Mouse (Mus musculus): ENCODE measurements around the gene Slc48a1.

Slc48a1 gene

DNA sequence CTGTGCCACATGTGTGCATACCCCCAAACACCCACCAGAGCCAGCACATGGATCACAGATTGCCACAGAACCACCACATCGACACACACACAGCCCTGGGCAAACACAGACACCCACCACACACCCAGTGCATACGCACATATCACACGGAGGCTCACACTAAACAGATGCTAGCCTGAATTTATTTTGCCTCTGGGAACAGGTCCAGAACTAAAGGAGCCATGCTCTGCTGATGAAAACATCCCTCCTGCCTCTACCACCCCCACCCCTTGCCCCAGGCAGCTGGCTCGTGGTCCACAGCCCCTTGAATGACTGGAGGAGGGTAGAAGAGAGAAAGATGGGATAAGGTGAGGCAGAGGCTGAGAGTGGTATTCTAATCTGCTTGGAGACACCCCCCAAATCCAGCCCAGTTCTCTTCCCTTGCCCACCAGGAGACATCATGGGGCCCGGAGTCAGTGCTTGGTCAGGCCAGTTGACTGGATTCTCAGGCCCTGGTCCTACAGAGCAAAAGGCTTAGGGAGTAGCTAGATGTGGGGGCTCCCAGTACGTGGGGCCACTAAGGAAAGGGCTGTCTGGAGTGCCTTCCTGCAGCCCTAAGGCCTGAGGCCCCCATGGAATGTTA lies 50.0 kb downstream of the Slc48a1 start:
- no peak for DNase-seq

DNA sequence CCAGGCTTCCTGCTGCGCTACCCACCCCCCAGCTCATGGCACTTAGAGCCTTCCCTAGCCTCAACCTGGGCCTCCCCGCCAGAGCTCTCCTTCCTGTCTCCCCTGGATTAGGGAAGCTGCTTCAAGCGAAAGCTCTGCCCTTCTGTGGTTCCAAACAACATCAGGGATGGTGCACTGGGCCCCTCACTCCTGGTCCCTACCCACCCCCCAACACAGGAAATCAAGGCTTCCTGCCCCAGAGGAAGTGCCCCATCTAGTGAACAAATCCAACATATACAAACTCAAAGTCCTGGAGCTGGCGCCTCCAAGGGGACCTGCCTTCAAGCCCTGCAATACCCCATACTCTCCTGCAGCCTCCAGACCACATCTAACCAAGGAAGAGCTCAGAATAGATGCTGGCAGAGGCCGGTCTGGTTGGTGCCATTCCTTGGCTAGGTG lies 50.6 kb downstream of the Slc48a1 start:
- DNase-seq = no peak

DNA sequence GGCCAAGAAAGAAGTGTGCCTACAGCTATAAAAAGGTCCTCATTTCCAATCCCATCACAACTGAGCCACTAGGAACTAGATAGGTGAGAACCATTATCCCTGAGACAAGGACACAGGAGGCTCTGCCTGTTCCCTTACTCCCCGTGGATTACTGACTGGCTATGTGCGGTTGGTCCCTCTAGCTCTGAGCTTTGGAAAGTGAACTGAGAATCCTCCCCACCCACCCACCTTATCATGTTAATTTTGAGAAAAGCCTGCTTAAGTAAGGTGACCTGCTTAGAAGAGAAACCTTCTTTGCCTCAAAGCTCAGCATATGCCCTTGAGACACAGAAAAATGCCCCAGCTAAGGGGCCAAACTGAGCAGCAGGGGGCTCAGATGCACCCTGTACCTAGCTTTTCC lies 51.1 kb downstream of the Slc48a1 start:
- DNase-seq = no peak

DNA sequence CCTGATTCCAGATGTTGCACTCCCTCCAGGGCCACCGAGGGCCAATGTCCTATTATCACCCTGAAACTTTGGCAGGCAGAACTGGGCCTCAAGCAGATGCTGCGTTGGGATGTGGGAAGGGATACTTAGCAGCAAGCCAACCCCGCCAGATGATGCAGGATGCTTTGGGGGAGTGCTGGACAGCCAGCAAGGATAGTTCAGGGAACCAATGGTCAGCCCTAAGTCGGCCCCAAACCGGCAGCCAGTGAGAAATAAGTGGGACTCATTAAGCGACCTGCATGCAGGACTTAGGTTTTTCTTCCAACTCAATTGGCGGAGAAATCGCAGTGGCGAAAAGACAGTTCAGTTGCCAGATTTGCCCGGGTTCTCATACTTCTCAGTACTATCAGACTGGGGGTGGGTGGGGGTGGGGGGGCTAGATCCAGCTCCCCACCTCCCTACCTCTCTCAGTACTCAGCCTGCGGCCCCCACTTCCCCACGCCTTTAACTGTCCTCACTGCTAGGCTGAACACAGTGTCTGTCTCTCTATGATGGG lies 52.0 kb downstream of the Slc48a1 start:
- no peak for DNase-seq

DNA sequence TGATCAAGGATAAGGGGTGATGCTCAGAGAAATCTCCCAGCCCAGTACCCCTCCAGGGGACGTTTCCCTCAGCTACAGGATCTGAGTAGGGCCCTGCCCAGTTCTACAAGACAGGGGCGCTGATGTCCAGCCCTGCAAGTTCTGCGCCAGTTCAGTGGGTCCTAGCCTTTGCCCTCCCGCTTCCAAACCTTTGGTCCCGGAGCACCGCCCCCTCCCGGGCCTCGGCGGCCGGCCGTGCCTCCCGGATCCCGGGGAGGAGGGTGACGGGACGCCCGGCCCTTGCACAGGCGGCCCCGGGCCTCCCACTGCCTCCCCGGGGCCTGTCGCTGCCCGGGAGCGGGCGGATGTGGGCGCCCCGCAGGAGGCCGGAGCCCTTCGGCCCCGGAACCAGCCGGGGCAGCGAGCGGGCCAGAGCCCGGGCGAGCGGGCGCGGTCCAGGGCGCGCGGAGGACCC lies 52.5 kb downstream of the Slc48a1 start:
- DNase-seq = peak; percentile 36

DNA sequence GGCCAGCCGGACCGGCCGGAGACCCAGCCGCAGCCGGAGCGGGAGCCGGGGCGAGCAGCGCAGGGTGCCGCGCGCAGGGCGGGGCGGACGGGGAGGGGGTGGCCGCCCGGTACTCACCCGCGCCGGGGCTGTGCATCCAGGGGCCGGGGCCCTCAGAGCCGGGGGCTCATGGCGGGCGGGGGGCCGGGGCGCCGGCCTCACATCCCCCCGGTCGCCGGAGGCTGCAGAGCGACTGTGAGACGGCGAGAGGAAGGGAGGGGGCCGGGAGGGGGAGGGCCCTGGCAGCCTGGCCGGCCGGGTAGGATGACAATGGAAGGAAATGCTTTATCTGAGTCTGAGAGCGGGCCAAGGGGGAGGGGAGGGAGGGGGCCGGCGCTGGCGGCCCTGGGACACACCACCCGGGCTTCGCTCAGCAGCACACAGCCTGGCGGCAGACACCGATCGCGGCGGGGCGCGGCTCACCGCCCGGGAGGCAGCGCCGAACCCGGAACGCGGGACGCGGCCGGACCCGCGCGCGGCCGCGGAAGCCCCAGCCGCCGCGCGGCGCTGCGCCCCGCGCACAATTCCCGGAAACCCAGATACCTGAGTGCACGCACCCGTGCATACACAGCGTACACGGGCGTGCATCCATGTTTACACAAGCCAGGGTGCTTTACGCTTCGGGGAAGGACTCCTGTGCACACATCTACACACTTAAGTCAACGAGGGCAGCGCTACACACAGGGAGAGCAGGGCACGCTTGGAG lies 53.1 kb downstream of the Slc48a1 start:
- peak; percentile 71 for DNase-seq

GRCm38 (mm10) chr15:97831987-97832640 lies 53.8 kb downstream of the Slc48a1 start:
- peak; percentile 33 for DNase-seq

DNA sequence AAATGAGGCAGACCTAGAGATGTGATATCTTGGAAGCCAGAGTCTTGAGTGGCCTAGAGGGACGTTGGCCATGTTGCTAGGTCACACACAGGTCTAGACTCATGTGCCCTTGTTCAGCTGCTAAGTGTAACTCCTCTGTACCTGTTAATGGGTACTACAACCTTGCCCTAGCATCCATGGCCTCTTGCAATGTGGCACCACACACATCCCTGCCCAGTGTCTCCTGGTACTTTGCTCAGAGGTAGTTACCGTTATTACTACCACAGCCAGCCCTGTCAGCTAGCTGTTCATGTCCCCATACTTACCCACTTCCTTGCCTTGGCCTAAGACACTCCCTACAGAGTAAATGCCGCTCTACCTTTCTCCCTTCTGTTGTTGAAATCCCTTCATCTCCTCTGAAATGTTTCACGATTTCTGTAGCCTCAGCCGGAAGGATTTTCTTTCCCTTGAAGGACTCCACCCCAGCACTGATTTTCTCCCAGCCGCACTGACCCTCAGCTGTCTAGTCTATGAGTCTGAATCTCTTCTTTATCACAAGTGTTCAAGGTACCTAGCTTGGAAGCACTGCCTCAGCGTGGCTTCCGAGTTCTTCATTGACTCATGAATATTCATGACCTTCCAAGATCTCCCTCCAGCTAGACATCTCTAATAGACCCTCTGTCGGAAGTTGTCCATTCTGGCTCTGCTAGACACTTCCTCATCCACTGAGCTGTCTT lies 54.6 kb downstream of the Slc48a1 start:
- DNase-seq = no peak

DNA sequence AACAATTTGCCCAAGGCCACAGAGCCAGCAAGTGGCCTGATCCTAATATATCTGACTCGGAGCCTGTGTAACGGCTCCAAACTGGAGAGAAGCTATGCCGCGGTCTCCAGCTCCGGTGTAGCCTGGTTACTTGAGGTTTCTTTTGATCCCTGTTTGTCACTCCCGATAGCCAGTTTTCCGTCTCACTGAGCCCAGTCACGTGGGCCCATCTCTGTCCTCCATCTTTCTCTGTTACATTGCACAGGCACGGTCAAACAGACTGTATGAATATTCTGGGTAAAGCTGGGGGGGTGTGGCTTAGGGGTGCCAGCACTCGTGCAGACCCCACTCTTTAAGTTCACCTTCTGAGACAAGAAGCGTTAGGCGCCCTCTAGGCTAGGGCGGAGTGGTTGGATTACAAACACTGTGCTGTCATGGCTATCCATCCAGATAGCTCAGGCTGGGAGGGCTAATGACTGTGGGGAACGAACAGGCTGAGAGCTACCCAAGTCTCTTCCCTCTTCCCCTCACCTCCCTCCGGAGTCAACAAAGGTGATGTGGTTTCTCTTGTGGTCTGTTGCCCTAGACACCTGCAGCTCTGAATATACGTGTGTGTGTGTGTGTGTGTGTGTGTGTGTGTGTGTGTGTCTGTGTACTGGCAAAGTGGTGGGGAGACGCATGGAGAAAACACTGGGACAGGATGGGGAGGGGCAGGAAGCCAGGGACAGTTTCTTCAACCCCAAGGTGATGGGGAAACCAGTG lies 58.0 kb downstream of the Slc48a1 start:
- no peak for DNase-seq

- no peak for DNase-seq
These were observed 58.6 kb downstream of the Slc48a1 start for GRCm38 (mm10) chr15:97836894-97837247.

DNA sequence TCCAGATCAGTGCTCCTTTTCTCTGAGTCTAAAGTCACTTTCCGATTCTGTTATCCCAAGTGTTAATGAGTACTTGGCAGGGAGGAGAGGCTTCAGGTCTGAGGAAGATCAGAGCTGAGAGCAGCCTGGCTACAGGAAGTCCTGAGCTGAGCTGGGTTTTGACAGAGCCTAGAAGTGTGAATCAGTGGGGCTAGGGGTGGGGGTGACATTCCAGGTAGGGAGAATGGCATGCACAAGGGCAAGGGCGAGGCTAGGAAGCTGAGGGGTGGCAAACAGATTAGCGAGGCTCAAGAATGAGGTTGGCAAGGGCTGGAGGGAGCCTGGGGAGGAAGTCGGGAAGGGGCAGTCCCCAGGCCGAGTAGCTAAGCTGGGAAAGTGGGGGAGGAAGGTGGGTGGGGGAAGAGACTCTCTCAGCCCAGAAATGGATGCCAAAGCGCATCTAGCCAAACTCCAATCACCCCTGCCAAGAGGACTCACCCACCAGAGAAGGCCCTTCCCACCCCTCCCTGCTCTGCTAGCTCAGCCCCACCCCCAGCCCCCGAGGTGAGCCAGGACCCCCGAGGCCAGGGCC lies 59.3 kb downstream of the Slc48a1 start:
- DNase-seq = no peak

DNA sequence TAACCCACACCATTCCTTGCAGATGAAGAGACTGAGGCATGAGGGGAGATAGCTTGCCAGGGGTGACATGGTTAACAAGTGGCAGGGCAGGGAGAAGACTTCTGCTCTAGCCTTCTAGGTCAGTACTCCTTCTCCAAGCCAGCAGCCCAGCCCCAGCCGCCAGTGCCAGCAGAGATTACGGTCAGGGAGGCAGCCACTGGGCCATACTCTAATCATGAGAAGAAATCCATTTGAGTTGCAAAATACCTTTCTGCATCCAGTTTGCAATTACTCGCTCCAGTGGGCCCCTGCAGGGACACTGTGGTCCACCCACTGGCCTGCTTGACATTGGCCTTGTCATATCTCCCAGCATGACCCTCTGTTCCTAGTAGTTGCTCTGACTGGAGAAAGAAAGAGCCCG lies 60.1 kb downstream of the Slc48a1 start:
- no peak for DNase-seq

DNA sequence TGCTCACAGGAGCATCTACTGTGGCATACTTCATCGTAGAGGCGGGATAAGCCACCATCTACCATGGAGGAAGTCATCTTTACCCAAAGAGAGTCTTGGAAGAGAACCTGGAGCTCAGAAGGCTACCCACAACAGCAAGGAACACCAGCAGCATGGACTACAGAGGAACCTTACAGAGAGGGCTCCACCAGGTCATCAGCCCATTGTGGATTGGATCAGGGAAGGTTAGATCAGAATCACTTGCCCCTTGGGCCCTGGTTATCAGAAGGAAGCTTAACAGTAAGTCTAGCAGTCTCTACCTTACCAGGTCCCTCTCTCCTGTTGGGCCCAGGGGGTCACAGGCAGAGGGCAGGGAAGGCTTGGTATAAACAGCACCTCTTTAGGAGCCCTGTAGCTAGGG lies 60.7 kb downstream of the Slc48a1 start:
- no peak for DNase-seq

DNA sequence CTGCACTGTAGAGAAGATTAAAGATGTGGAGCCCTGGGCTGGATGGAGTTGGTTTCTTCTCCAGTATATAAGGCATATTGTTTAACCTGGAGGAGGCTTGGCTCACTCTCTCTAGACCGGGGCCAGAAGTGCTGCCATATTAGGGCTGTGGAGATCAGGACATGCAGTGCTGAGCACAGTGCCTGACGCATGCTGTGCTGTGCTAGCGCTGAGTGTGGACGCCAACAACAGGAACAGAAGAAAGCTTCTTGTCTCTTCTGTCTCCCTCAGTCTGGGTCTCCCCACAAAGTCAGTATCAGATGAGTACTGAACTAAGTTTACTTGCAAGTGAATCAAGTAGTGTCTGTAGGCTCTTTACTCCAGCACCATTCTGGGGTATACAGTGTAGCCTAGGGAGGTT lies 61.2 kb downstream of the Slc48a1 start:
- no peak for DNase-seq

GRCm38 (mm10) chr15:97839991-97840455 lies 61.7 kb downstream of the Slc48a1 start:
- no peak for DNase-seq

DNA sequence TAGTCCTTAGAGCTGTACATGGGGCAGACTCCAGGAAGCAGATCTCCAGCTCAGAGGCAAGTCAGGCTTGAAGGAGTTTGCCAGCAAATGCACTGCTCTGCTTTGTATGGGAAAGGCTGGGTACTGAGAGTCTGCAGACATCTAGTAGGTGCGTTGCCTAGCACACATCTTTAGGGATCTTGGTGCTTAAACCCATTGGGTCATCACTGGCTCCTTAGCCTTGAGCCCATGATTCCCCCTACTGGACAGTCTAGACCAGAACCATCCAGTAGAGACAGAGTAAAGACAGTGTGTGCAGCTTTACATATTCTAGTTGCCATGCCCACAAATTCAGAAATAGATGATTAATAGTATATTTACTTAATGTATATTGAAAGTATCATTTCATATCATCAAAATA lies 62.5 kb downstream of the Slc48a1 start:
- no peak for DNase-seq

- DNase-seq = no peak
These were observed 63.1 kb downstream of the Slc48a1 start for GRCm38 (mm10) chr15:97841383-97841782.

- no peak for DNase-seq
These were observed 63.7 kb downstream of the Slc48a1 start for GRCm38 (mm10) chr15:97842058-97842457.

Data from right cerebral cortex, postnatal 4 days (tissue).